Mouse (Mus musculus) brain, adult 2 months (tissue): Measurements from ENCODE around the gene Zdhhc23.

ENCODE experiments used
- DNase-seq: peaks from one replicate; pipeline ENCODE4 v3.0.0; 2011; ENCODE audit warnings: low read depth, low spot score

The Zdhhc23 gene

GRCm38 (mm10) chr16:43979328-43980109 lies at the start of gene Zdhhc23:
Zdhhc23 (minus strand) TSS chr16:43979791.
- DNase-seq: peak; percentile 52

- no peak for DNase-seq
Observed at GRCm38 (mm10) chr16:44029273-44029672, 49.7 kb upstream of the Zdhhc23 start.

DNA sequence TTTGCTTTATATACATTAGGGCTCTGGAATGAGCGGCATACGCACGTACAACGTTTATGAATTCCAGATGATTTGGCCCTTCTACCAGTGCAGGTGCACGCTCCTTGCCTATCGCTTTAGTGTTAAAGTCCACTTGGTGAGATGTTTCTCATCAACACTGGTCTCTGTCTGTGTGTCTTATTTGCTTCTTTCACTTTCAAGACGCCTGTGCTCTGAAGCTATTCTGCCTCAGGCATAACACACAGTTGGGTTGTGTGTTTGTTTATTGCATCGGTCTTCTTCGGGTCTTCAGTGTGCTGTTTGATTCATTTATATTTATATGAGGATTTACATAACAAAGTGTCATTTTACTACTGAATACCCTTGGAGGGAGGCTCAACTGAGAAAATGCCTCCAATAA lies 47.2 kb upstream of the Zdhhc23 start:
- no peak for DNase-seq

- DNase-seq: no peak
Observed at GRCm38 (mm10) chr16:44026210-44026609, 46.6 kb upstream of the Zdhhc23 start.

- no peak for DNase-seq
Observed at GRCm38 (mm10) chr16:44018986-44019548, 39.5 kb upstream of the Zdhhc23 start.

DNA sequence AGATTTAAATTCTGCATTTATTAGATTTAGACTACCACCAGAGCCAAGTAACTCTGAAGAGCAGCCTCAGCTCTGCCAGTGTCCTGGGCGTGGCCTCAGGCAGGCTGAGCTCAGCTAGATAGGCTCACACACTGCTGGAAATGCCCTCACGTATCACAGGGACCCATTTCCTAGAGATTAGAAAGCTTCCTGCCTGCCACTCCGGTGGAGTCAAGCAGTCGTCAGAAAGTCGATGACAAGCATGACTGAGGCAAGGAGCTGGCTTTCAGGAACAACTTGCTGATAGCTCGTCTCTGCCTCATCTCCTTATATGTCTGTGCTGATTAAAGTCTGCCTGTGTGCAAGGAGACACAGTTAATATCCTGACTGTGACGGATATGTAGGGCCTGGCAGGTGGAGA lies 38.8 kb upstream of the Zdhhc23 start:
- DNase-seq: no peak

DNA sequence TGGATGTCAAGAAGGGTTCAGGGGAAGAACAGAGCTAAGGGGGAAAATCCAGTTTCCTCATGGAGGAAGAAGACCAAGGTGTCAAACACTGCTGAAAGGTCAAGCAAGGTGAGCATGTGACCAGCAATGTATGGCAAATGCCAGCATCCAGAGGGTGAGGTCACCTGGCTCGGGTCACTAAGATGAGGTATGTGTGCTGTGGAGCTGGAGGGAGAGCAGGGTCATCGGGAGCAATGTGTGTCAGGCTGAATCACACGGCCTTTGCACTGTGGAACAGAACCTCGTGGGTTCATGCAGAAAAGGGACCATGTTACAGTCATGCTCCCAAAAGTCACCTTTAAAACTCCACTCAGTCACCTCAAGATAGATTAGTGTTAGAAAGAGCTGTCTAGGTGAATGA lies 38.1 kb upstream of the Zdhhc23 start:
- DNase-seq: no peak

DNA sequence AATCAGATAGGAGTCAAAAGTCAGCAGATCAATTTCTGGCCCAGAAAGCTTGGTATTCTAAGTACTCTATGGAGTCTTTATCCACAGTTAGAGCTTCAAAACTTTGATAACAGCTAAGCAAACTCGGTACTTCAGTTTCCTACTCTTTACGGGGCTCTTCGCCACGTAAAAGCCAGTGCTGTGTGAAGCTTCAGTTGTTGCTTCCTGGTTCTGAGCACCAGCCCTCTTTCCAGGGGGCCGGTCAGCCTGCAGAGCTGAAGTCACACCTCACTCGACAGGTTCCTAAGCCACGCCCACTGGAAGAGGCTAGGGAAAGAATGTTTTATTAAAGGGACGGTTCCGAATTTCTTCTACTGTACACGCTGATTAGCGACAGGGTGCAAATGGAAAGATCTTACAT lies 36.6 kb upstream of the Zdhhc23 start:
- DNase-seq: no peak

DNA sequence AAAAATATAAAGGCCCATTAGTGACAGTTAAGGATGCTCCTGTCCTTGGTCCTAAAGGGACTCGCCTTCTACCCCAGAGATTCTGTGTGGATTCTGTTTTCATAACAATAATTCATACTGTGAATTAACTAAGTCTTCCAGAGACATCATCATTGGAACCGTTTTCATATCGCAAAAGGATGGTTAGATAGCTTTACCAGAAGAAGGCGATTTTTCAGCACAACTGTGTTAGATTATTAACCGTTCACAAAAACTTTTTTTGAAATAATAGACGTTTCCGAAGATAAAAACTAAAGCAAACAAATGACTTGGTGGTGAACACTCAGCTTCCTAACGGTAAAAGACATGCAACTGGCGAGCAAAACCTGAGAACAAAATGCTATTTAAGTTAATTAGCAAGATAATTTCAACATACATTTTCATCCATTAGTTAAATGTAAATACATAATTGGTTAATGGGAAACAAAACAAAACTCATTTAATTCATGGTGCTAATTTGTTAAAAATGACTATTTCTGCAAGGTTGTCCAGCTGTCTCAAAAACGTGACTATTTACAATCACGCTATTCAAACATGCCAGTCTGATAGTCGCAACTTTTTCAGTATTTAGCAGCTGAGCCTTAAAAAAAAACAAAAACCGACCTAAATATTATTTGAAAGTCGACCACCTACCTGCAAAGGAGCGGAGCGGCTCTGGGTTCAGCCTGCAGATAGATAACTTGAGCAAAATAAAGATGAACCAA lies 36.0 kb upstream of the Zdhhc23 start:
- DNase-seq: no peak

GRCm38 (mm10) chr16:44011010-44011409 lies 31.4 kb upstream of the Zdhhc23 start:
- DNase-seq: no peak

GRCm38 (mm10) chr16:44002086-44002485 lies 22.5 kb upstream of the Zdhhc23 start:
- peak; percentile 41 for DNase-seq

GRCm38 (mm10) chr16:43999541-43999940 lies 19.9 kb upstream of the Zdhhc23 start:
- DNase-seq: peak; percentile 66

DNA sequence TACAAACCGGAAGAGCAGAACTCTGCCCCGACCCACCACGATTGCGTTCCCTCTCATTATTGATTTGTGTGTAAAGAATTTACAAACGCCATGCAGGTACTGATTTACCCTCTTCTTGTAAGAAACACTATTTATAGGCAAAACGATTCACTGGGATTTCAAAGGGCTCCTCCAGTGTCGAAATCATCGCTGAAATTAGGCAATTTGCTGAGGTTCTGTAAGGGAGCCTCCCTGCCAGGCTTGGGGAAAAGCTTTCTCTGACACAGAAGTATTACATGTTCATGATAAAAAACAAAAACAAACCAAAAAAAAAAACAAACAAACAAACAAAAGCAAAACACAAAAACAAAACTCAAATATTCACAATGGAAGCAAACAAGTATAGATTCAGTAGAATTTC lies 19.5 kb upstream of the Zdhhc23 start:
- DNase-seq: no peak

DNA sequence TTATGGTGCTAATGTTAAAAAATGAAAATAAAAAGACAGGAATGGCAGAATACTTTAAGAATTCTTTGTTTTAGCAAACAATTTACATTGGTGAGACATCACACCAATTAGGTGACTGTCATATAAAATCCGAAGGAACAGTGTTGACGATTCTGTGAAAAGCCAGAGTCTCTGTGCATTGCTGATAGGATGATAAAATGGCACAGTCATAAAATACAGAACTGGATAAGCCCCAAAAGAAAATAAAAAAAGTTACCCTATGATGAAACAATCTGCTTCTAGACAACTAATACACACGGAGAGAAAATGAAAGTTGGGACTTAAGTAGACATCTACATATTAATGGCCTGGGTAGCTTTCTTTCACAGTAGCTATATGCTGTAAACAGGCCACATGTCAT lies 15.0 kb upstream of the Zdhhc23 start:
- DNase-seq: no peak

DNA sequence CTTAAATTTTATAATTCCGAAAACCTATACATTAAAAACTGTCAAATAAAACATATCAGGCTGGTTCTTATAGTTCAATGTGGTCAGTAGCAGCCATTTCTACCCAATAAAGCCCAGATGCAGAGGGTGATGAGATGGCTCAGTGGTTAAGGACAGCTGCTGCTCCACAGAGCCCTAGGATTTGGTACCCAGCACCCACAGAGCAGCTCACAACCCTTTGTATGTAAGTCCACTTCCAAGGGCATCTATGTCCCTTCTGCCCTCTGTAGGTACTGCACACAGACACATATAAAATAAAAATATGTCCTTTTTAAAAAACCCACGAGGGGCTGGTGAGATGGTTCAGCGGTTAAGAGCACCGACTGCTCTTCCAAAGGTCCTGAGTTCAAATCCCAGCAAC lies 6.7 kb upstream of the Zdhhc23 start:
- no peak for DNase-seq

- peak; percentile 21 for DNase-seq
Observed at GRCm38 (mm10) chr16:43980110-43980609, 569 bp upstream of the Zdhhc23 start.

DNA sequence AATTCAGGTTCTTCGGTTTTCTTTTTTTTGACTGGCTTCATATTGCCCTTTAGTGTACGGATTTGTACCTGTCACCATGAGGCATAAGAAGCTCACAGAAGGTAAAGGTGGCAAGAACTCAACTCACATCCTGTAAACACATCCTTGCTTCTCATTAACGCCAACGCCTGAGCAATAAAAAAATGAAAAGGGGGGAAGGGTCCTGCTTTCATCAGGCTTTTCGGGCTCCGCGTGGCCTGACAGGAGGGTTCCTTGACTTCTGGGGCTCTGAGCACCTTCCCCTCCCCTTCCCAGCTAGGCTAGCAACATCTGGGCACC lies 622 bp downstream of the Zdhhc23 start:
- DNase-seq: no peak

DNA sequence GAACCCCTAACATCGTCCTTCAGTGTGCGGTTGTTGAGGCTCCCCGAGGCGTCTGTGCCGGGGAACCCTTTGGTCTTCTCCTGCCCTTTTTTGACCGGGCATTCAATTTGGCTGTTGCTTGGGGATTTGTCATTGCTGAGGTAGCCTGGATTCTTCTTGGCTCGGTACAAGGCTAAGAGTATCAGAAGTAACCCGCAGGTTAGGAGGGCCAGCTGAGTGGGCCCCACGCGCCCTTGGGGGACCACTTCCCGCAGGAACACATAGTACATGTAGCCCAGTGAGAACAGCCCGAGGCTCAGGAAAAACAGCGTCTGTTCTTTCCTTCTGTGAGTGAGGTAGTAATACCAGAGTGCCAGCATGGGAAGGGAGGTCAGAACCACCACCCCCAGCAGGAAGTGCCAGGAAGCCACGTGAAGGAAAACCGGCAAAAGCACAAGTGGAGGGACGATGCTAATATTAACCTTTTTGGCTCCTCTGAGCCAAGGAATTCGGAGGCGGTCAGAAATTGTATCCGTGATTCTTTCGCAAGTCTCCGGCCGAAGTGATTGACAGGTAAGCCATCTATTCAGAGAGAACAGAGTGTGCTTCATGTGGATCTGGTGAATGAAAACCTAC lies 5.9 kb downstream of the Zdhhc23 start:
- no peak for DNase-seq

- DNase-seq: peak; percentile 63
Observed at GRCm38 (mm10) chr16:43973147-43973546, 6.4 kb downstream of the Zdhhc23 start.

- DNase-seq: no peak
Observed at GRCm38 (mm10) chr16:43972391-43972790, 7.2 kb downstream of the Zdhhc23 start.

DNA sequence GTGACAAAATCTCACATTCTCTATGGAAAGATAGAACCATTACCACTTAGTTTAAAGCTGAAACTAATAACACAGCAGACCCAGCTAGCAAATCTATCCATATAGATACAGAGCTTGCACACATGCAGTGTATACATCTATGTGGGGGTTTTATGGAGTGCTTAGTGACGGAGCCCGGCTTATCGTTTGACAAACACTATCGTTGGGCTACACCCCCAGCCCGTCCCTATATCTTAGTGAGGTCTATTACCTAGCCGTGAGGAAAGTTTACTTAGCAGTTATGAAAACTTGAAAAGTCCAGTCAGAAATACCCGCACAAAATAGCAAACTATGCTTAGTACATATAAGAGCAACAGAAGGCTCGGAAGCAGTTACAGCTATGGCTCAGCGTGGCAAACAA lies 7.8 kb downstream of the Zdhhc23 start:
- DNase-seq: no peak

GRCm38 (mm10) chr16:43971189-43971588 lies 8.4 kb downstream of the Zdhhc23 start:
- DNase-seq: no peak
